Comparison of ENCODE assay signal across 9 mouse cellular contexts in the genomic region with DNA sequence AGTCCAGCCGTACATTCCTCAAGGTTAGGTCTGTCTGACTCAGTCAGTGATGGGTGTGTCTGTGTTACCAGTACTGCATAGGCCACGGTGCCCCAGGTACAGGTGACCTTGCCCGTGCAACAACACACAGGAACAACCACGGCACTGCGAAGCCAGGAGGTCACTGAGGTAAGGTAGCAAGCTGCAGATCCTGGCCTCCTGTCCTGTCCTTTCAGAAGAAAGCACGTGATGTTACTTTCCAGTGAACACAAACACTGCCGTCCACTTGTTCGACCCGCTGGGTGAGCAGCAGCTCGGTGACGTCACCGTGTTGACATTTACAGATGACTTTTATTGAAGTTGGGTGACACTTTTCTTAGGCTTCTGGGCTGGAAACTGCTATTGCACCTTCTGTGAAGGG. TPM values are rescaled to one million over a fixed set of nuclear protein-coding genes. Genes with fewer than 3 reads are reported as not detected.
DNase-seq lines count a peak whose midpoint lies in the region; ATAC-seq and TF ChIP-seq lines count a peak whose summit lies in the region.
"Had no signal": no experiment of that assay in that cellular context is flagged by ENCODE, and none has a peak within 500 bp of the region (broad histone marks: within the 10 kb centered on the region; RNA-seq: fewer than 3 reads in every experiment).

No protein-coding gene starts in this region.

- no peaks in the 10 kb centered on the region for H3K27me3 ChIP-seq in kidney, postnatal 0 days (ENCODE audit: insufficient read depth, low read length)
- H3K27me3 ChIP-seq in lung, embryonic 14.5 days (ENCODE audit: insufficient read depth, low read length): no peaks in the 10 kb centered on the region
- no peaks in the 10 kb centered on the region for H3K27me3 ChIP-seq in cerebellum, adult 2 months (ENCODE audit: control insufficient read depth, insufficient read depth, low read length)

- no peak for DNase-seq in gastrocnemius, adult 2 months
- DNase-seq in gastrocnemius, postnatal 36 days: no peak
- DNase-seq in adrenal gland, postnatal 25 days: peak; percentile 41
- DNase-seq in kidney, postnatal 0 days (ENCODE audit: low spot score): no peak
- peak; percentile 66 for DNase-seq in lung, embryonic 14.5 days
- no peak for DNase-seq in T-cell, adult 2 months (ENCODE audit: low spot score)
- no peak for DNase-seq in cerebellum, adult 2 months
- DNase-seq: thymus, postnatal 14 days had no signal

- no peaks in the 10 kb centered on the region for H3K36me3 ChIP-seq in kidney, postnatal 0 days (ENCODE audit: insufficient read depth, low read length)
- 0 out of 2 replicates have a peak, but pooled peaks cover 2% of the 10 kb centered on the region for H3K36me3 ChIP-seq in lung, embryonic 14.5 days (ENCODE audit: insufficient read depth)

- 0 out of 2 replicates have a peak, but pooled peaks cover 18% of the 10 kb centered on the region for H3K4me1 ChIP-seq in kidney, postnatal 0 days (replicated peaks; ENCODE audit: insufficient read depth, low read length)
- peaks cover 10% of the 10 kb centered on the region; the same call in 1 of the 2 replicates for H3K4me1 ChIP-seq in lung, embryonic 14.5 days (ENCODE audit: insufficient read depth)
- no peaks in the 10 kb centered on the region; the same call in 1 of the 2 replicates for H3K4me1 ChIP-seq in cerebellum, adult 2 months (ENCODE audit: control insufficient read depth, insufficient read depth, low read length)

- ATAC-seq in kidney, postnatal 0 days (replicated peaks; ENCODE audit: low FRiP score, low read depth): peak; percentile 71
- ATAC-seq in lung, embryonic 14.5 days (ENCODE audit: insufficient read depth): peak; percentile 19; the same call in 1 of the 2 replicates
- no peak for ATAC-seq in granulocyte monocyte progenitor cell, adult 5-6 weeks (replicated peaks; ENCODE audit: poor library complexity, severe bottlenecking)

- WGBS in kidney, postnatal 0 days: 34% methylated on average over 12 of the region's 12 CpGs
- WGBS in lung, embryonic 14.5 days: 43% methylated on average over 12 of the region's 12 CpGs
- 90% methylated on average over 12 of the region's 12 CpGs for WGBS in cerebellum, adult 2 months

- no peak overlapping the region for H3K4me2 ChIP-seq in kidney, postnatal 0 days (ENCODE audit: low read length)
- H3K4me2 ChIP-seq in lung, embryonic 14.5 days: 0 out of 2 replicates have a peak overlapping the region, but pooled peaks have one; percentile 20

- no peak for TF ChIP-seq POLR2A in cerebellum, adult 2 months (IDR thresholded peaks at IDR 0.05; ENCODE audit: borderline replicate concordance, insufficient read depth, low read length)

- no peak for TF ChIP-seq CTCF in gastrocnemius, adult 2 months (IDR thresholded peaks at IDR 0.05)
- TF ChIP-seq CTCF in kidney, postnatal 0 days (IDR thresholded peaks at IDR 0.05; ENCODE audit: low read depth): no peak
- TF ChIP-seq CTCF in lung, embryonic 14.5 days (IDR thresholded peaks at IDR 0.05; ENCODE audit: low read depth): no peak
- TF ChIP-seq CTCF in cerebellum, adult 2 months (IDR thresholded peaks at IDR 0.05; ENCODE audit: borderline replicate concordance, insufficient read depth, low read depth, low read length): no peak

- intact Hi-C loops in gastrocnemius, adult 2 months (cut with DNase I): loop anchor here (5.0 kb wide), 1 partner anchor 70 kb away; no protein-coding TSS in a partner anchor
- intact Hi-C loops in gastrocnemius, postnatal 36 days (cut with DNase I): loop anchor here (10.0 kb wide), 1 partner anchor 307 kb away; no protein-coding TSS in a partner anchor

- H3K4me3 ChIP-seq in gastrocnemius, adult 2 months: peak overlapping the region; percentile 53
- no peak overlapping the region for H3K4me3 ChIP-seq in kidney, postnatal 0 days (replicated peaks; ENCODE audit: low read depth, low read length)
- no peak overlapping the region for H3K4me3 ChIP-seq in lung, embryonic 14.5 days (ENCODE audit: low read depth, low read length)
- H3K4me3 ChIP-seq in cerebellum, adult 2 months (replicated peaks; ENCODE audit: insufficient read depth, low read depth, low read length): no peak overlapping the region

- H3K9ac ChIP-seq in kidney, postnatal 0 days (ENCODE audit: low read depth, low read length): no peak overlapping the region
- no peak overlapping the region for H3K9ac ChIP-seq in lung, embryonic 14.5 days

- no peaks in the 10 kb centered on the region for H3K9me3 ChIP-seq in kidney, postnatal 0 days (replicated peaks; ENCODE audit: low read length)
- no peaks in the 10 kb centered on the region for H3K9me3 ChIP-seq in lung, embryonic 14.5 days (ENCODE audit: low read depth, low read length)

- H3K27ac ChIP-seq in gastrocnemius, adult 2 months: peak overlapping the region; percentile 61
- H3K27ac ChIP-seq in kidney, postnatal 0 days: peak overlapping the region; percentile 47; the same call in 1 of the 2 replicates
- no peak overlapping the region for H3K27ac ChIP-seq in lung, embryonic 14.5 days (ENCODE audit: low read depth)
- no peak overlapping the region for H3K27ac ChIP-seq in cerebellum, adult 2 months (ENCODE audit: insufficient read depth, low read length)

RNA-seq across cellular contexts. Expression of a gene that starts 47.2 kb away (rescaled TPM):
- total RNA-seq in gastrocnemius, adult 2 months (2021): 10 to 100 TPM; 66.2 to 83.3 TPM
- 10 to 100 TPM; 44.2 to 56.9 TPM for total RNA-seq in gastrocnemius, postnatal 36 days (2021)
- 29.3 and 33.2 TPM in 2 replicates for total RNA-seq in adrenal gland, postnatal 25 days (2021)
- 20.6 and 21.2 TPM in 2 replicates for polyA plus RNA-seq in kidney, postnatal 0 days (2015; fragmentation: Nextera tagmentation; extraction: Ambion mirVana)
- 30.5 and 31.0 TPM in 2 replicates for polyA plus RNA-seq in lung, embryonic 14.5 days (2014; fragmentation: Nextera tagmentation; extraction: Ambion mirVana)
- polyA plus RNA-seq in cerebellum, adult 2 months (2012; rRNA removed): 18.7 and 19.9 TPM in 2 replicates
- not detected in 2 replicates for total RNA-seq in granulocyte monocyte progenitor cell, adult 5-6 weeks (2014; fragmentation: Nextera tagmentation)
- total RNA-seq in granulocyte monocyte progenitor cell, adult 5-6 weeks (2017): 0.15 and 1.3 TPM in 2 replicates

Comparison
In these comparisons a context has a peak if more than half of its experiments do, and no peak if none do; other contexts are left out.
1. DNase-seq: peak in adrenal gland, postnatal 25 days (single experiment) and lung, embryonic 14.5 days (single experiment); none in gastrocnemius, adult 2 months (single experiment), gastrocnemius, postnatal 36 days (0 of 2), kidney, postnatal 0 days (single experiment), T-cell, adult 2 months (single experiment) and cerebellum, adult 2 months (0 of 2).
2. H3K27ac ChIP-seq: peak in gastrocnemius, adult 2 months (single experiment) and kidney, postnatal 0 days (single experiment); none in lung, embryonic 14.5 days (single experiment) and cerebellum, adult 2 months (single experiment).
3. RNA of a gene that starts 47.2 kb away (total RNA-seq): 66.2 to 83.3 TPM in gastrocnemius, adult 2 months, 44.2 to 56.9 TPM in gastrocnemius, postnatal 36 days and 29.3 to 33.2 TPM in adrenal gland, postnatal 25 days; 0.15 to 1.3 TPM in granulocyte monocyte progenitor cell, adult 5-6 weeks; every median in the first group is over 10 times any median in the second.